Mouse (Mus musculus) spleen, embryonic (tissue): ENCODE measurements around the gene Pola1.

Source experiments
- CTCF ChIA-PET: fragments of 350-600 bp; sonication (Branson Sonifier 250); formaldehyde crosslinking; loops from one replicate; lab custom pipeline; 2022; lab: Charles Lee

The Pola1 gene

GRCm38 (mm10) chrX:93631657-93632449 lies at the start of gene Pola1:
Gene Pola1, minus strand, starts transcription at chrX:93632155.
- CTCF ChIA-PET: interaction anchor here (0.6 kb wide), 1 partner anchor 28 kb away, joined by 8 read pairs; no protein-coding TSS in a partner anchor

DNA sequence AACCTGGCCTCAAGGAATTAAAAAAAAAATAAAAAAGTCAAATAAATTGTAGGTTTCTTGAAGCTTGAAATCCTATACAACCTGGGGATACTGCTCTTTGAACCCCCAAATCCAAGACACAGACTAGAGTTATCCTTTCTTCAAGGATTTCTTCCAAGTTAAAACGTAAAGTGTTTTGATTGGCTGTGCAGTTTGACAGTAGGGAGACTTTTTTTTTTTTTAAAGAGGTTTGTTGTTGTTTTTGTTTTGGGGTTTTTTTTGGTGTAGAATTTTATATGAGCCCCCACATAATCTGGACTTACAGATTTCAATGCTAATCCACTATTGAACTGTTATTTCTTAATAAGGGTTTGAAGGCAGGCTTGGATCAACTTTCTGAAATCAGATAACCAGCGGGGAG lies 44.3 kb upstream of the Pola1 start:
- CTCF ChIA-PET: no interaction called here

- CTCF ChIA-PET: no interaction called here
Measured at GRCm38 (mm10) chrX:93674836-93675795, 43.2 kb upstream of the Pola1 start.

GRCm38 (mm10) chrX:93674432-93674831 lies 42.5 kb upstream of the Pola1 start:
- CTCF ChIA-PET: no interaction called here

GRCm38 (mm10) chrX:93664787-93665186 lies 32.8 kb upstream of the Pola1 start:
- CTCF ChIA-PET: no interaction called here

GRCm38 (mm10) chrX:93663919-93664586 lies 32.1 kb upstream of the Pola1 start:
- CTCF ChIA-PET: no interaction called here

DNA sequence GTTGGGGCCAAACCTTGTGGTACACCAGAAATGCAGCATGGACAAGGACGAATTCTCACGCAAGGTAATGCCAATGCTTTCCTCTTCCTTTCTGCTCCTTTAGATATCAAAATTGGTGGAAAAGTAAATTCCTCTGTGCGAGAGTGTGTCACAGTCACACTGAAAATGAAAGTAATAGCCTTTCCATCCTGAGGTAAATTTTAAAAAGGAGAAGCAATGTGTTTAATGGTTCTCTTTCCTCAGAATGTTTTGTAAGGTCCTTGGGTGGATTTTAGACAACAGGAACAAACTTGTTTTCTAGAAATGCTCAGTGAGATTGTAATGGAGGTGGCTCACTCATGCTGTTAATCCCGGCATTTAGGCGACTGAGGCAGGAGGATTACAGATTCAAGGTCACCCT lies 23.2 kb upstream of the Pola1 start:
- CTCF ChIA-PET: no interaction called here

DNA sequence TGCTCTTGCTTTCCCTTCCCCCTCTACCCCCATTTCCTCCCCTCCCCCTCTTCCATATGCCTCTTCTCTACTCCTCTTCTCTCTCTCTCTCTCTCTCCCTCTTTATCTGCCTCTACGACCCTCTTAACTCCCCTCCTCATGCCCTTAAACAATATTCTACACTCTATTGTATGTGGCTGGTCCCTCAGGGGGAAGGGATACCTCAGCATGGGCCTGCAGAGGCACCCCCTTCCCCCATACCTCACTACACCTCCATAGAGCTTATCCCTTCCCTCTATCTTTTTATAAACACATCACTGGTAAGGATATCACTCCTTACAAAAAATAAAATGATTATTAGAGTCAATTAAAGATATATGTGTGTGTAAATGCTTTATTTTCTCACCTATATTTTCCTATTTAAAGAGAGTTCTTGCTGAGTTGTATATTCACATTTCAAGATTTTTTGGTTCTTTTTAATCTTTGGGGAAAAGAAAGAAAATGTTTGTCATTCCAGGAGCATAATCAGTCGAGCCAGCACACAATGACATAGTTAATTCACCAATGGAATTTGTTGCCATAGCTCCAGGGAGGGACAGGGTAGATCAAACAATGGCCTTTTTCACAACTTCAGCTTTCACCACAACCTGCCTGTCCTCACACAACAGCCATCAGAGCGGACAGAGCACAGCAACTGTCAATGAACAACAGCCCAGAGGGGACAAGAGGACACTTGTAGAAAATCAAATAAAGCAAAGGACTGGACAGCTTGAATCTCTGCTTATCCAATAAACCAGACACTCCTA lies 22.5 kb upstream of the Pola1 start, which contains the start of gene Pcyt1b:
Pcyt1b (plus strand) TSS at position 646 of the 785 bp plus-strand sequence.
- CTCF ChIA-PET: no interaction called here

GRCm38 (mm10) chrX:93650738-93651137 lies 18.8 kb upstream of the Pola1 start:
- CTCF ChIA-PET: no interaction called here

- CTCF ChIA-PET: no interaction called here
Measured at GRCm38 (mm10) chrX:93644022-93644421, 12.1 kb upstream of the Pola1 start.

- CTCF ChIA-PET: no interaction called here
Measured at GRCm38 (mm10) chrX:93643600-93643999, 11.6 kb upstream of the Pola1 start.

GRCm38 (mm10) chrX:93634861-93635375 lies 3.0 kb upstream of the Pola1 start:
- CTCF ChIA-PET: interaction anchor here (0.5 kb wide), 1 partner anchor 25 kb away, joined by 5 read pairs; no protein-coding TSS in a partner anchor

GRCm38 (mm10) chrX:93630256-93630655 lies 1.7 kb downstream of the Pola1 start:
- CTCF ChIA-PET: no interaction called here

DNA sequence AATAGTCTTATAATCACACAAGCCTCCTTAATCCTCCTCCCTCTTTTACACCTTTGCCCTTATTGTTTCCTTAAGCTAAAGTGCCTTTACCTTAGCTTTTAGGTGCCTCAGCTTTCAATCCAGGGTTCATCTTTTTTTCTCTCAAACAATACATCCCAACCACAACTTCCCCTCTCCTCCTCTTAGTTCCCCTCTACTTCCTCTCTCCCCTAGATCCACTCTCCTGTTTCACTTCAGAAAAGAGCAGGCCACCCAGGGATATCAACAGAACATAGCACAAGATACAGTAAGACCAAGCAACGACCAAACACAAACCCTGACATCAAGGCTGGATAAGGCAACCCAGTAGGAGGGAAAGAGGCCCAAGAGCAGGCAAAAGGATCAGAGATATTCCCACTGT lies 29.7 kb downstream of the Pola1 start:
- CTCF ChIA-PET: no interaction called here

- CTCF ChIA-PET: no interaction called here
Measured at GRCm38 (mm10) chrX:93594283-93594682, 37.7 kb downstream of the Pola1 start.

GRCm38 (mm10) chrX:93580931-93581330 lies 51.0 kb downstream of the Pola1 start:
- CTCF ChIA-PET: no interaction called here

GRCm38 (mm10) chrX:93557171-93557570 lies 74.8 kb downstream of the Pola1 start:
- CTCF ChIA-PET: no interaction called here

DNA sequence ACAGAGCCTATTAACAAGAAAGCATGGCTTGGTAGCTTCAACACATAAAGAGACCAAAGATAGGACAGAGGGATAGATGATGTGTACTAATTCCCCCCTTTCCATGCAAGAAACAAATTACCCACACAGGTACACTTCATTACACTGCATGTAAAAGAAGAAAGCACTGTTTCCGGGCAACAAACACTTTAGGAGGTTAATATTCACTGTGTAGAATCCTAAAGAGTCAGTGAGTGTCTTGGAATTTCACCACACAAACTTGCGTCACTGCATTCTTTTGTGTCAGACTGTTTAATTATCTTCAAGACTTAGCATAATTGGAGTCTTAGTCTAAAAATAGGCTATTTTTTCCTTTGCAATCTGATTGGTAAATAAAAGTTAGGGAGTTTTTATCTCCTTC lies 92.2 kb downstream of the Pola1 start:
- CTCF ChIA-PET: no interaction called here

DNA sequence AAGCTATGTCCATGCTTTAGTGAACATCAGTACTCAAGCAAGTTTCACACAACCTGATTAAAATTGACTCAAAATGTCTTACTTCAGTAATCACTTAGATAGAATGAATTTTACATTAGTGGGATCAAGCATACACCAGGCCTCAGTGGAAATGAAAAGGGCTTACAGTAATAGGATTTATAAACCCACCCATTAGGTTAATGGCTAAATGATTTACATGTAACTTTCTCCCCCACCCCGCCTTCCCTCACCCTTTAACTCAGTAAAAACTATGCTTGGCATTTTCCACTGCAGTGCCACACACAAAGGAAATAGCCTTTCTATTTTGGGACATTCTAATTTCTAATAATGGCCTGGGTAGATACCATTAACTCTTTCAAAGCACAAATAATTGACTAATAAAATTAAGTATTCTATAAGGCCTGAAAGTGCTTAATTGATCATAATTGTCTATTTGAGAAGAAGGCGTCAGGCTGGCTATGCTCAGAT lies 129.0 kb downstream of the Pola1 start:
- CTCF ChIA-PET: no interaction called here

DNA sequence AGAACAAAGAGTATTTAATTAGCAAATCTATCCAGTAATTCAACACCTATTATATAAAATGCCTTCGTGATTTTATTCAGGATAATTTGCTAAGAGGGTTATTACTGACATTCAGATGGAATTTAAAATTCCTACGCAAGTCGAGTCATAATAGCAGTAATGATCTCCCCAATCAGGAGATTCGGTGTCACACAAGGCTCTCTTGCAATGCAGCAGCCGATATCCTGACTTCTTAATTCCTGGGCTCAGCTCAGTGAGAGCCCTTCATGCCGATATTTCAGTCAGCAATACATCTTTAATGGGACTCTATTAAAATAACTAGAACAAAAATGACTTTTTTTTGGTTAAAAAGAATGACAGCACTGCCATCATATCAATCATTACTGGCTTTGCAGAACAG lies 134.4 kb downstream of the Pola1 start:
- CTCF ChIA-PET: no interaction called here

GRCm38 (mm10) chrX:93465711-93466110 lies 166.2 kb downstream of the Pola1 start:
- CTCF ChIA-PET: no interaction called here
